Mouse (Mus musculus) embryonic facial prominence, embryonic 15.5 days (tissue): ENCODE measurements around the gene Tbc1d15. TPM values are rescaled to one million over a fixed set of nuclear protein-coding genes. Genes with fewer than 3 reads are reported as not detected.

Source experiments
- ATAC-seq: fragments of 200-750 bp; cut with Nextera tagmentation; 2 replicates; pipeline ENCODE4 v1.8.0; 2017; ENCODE audit warnings: low read depth, moderate TSS enrichment; ENCODE audit not compliant: insufficient number of reproducible peaks, low FRiP score, low TSS enrichment
- H3K27ac ChIP-seq: fragments of 300-500 bp; sonication (generic); replicated peaks from 2 replicates; pipeline ENCODE4 v1.5.1; 2015; ENCODE audit warnings: mild to moderate bottlenecking, inconsistent platforms
- H3K27me3 ChIP-seq: fragments of 300-500 bp; sonication (generic); 2 replicates; pipeline ENCODE4 v1.6.1; 2015; ENCODE audit warnings: inconsistent platforms
- H3K36me3 ChIP-seq: fragments of 300-500 bp; sonication (generic); 2 replicates; pipeline ENCODE4 v1.6.1; 2015; ENCODE audit warnings: mild to moderate bottlenecking, inconsistent platforms
- H3K4me1 ChIP-seq: fragments of 300-500 bp; sonication (generic); 2 replicates; pipeline ENCODE4 v1.6.1; 2015; ENCODE audit warnings: inconsistent platforms
- H3K4me2 ChIP-seq: fragments of 300-500 bp; sonication (generic); replicated peaks from 2 replicates; pipeline ENCODE4 v1.6.1; 2015; ENCODE audit warnings: mild to moderate bottlenecking, inconsistent platforms
- H3K4me3 ChIP-seq: fragments of 300-500 bp; sonication (generic); replicated peaks from 2 replicates; pipeline ENCODE4 v1.5.1; 2015; ENCODE audit warnings: mild to moderate bottlenecking, inconsistent platforms
- H3K9ac ChIP-seq: fragments of 300-500 bp; sonication (generic); 2 replicates; pipeline ENCODE4 v1.6.1; 2015; ENCODE audit warnings: inconsistent platforms
- H3K9me3 ChIP-seq: fragments of 300-500 bp; sonication (generic); replicated peaks from 2 replicates; pipeline ENCODE4 v1.6.1; 2016; ENCODE audit warnings: inconsistent platforms
- WGBS: fragments of 180-500 bp; shearing (Covaris S2); methylation state at CpG from one replicate; pipeline ENCODE4 v1.1.7; 2015; 5-methylcytosine and 5-hydroxymethylcytosine counted together
- polyA plus RNA-seq: library from polyadenylated mRNA; unstranded; fragments of >200 nt; fragmentation: Nextera tagmentation; extraction: Ambion mirVana; gene quantifications from 2 replicates; pipeline ENCODE4 v1.2.1, GENCODE M21; 2015

The Tbc1d15 gene
- 55.8 and 56.2 TPM in 2 replicates for polyA plus RNA-seq

GRCm38 (mm10) chr10:115251088-115251934 lies at the start of gene Tbc1d15:
Gene Tbc1d15, minus strand, starts transcription at chr10:115251467.
- Histone ChIP-seq H3K9ac (peak within 1 kb of the TSS; percentile 77), H3K4me1 (peaks cover 25% of the 10 kb centered on the region), H3K36me3 (no peaks in the 10 kb centered on the region), H3K27ac (peak within 1 kb of the TSS; percentile 75), H3K9me3 (no peaks in the 10 kb centered on the region), H3K27me3 (no peaks in the 10 kb centered on the region), H3K4me3 (peak within 1 kb of the TSS; percentile 99), H3K4me2 (peak within 1 kb of the TSS; percentile 70)
- WGBS, result under 1% methylated on average over 67 of the region's 67 CpGs
- ATAC-seq, result peak; percentile 97

GRCm38 (mm10) chr10:115298683-115299082 lies 47.4 kb upstream of the Tbc1d15 start:
- Histone ChIP-seq H3K36me3 (peaks cover 40% of the 10 kb centered on the region), H3K4me2 (no peak overlapping the region), H3K4me1 (no peaks in the 10 kb centered on the region), H3K27me3 (no peaks in the 10 kb centered on the region), H3K9ac (no peak overlapping the region), H3K9me3 (no peaks in the 10 kb centered on the region), H3K27ac (no peak overlapping the region), H3K4me3 (no peak overlapping the region)
- no peak for ATAC-seq
- 85% methylated on average over 4 of the region's 4 CpGs for WGBS

GRCm38 (mm10) chr10:115297582-115297981 lies 46.3 kb upstream of the Tbc1d15 start:
- H3K9ac ChIP-seq, result no peak overlapping the region
- WGBS, result 95% methylated on average over 5 of the region's 5 CpGs
- H3K36me3 ChIP-seq, result peaks cover 50% of the 10 kb centered on the region
- no peak overlapping the region for H3K4me3 ChIP-seq
- H3K9me3 ChIP-seq, result no peaks in the 10 kb centered on the region
- ATAC-seq, result no peak
- no peaks in the 10 kb centered on the region for H3K4me1 ChIP-seq
- H3K27ac ChIP-seq, result no peak overlapping the region
- H3K4me2 ChIP-seq, result no peak overlapping the region
- H3K27me3 ChIP-seq, result no peaks in the 10 kb centered on the region

- Histone ChIP-seq H3K4me1 (no peaks in the 10 kb centered on the region), H3K27me3 (no peaks in the 10 kb centered on the region), H3K36me3 (peaks cover 61% of the 10 kb centered on the region), H3K4me3 (no peak overlapping the region), H3K9me3 (no peaks in the 10 kb centered on the region), H3K4me2 (no peak overlapping the region), H3K9ac (no peak overlapping the region), H3K27ac (no peak overlapping the region)
- WGBS, result 75% methylated on average over 9 of the region's 9 CpGs
- no peak for ATAC-seq
Observed at GRCm38 (mm10) chr10:115296401-115296935, 45.2 kb upstream of the Tbc1d15 start.

GRCm38 (mm10) chr10:115295162-115295561 lies 43.9 kb upstream of the Tbc1d15 start:
- no peak overlapping the region for H3K4me2 ChIP-seq
- WGBS, result 98% methylated on average over 3 of the region's 3 CpGs
- no peaks in the 10 kb centered on the region for H3K27me3 ChIP-seq
- no peak overlapping the region for H3K4me3 ChIP-seq
- H3K36me3 ChIP-seq, result peaks cover 61% of the 10 kb centered on the region
- H3K27ac ChIP-seq, result no peak overlapping the region
- H3K9ac ChIP-seq, result no peak overlapping the region
- no peak for ATAC-seq
- no peaks in the 10 kb centered on the region for H3K4me1 ChIP-seq
- no peaks in the 10 kb centered on the region for H3K9me3 ChIP-seq

- Histone ChIP-seq H3K36me3 (peaks cover 56% of the 10 kb centered on the region), H3K4me1 (no peaks in the 10 kb centered on the region), H3K4me2 (no peak overlapping the region), H3K4me3 (no peak overlapping the region), H3K27me3 (no peaks in the 10 kb centered on the region), H3K9ac (no peak overlapping the region), H3K27ac (no peak overlapping the region), H3K9me3 (no peaks in the 10 kb centered on the region)
- WGBS, result 93% methylated on average over 7 of the region's 7 CpGs
- ATAC-seq, result no peak
Observed at GRCm38 (mm10) chr10:115294715-115295114, 43.4 kb upstream of the Tbc1d15 start.

GRCm38 (mm10) chr10:115293946-115294345 lies 42.7 kb upstream of the Tbc1d15 start:
- 94% methylated on average over 7 of the region's 7 CpGs for WGBS
- no peak for ATAC-seq
- Histone ChIP-seq H3K36me3 (peaks cover 58% of the 10 kb centered on the region), H3K4me2 (no peak overlapping the region), H3K27me3 (no peaks in the 10 kb centered on the region), H3K4me3 (no peak overlapping the region), H3K9ac (no peak overlapping the region), H3K27ac (no peak overlapping the region), H3K4me1 (no peaks in the 10 kb centered on the region), H3K9me3 (no peaks in the 10 kb centered on the region)

- 94% methylated on average over 9 of the region's 9 CpGs for WGBS
- Histone ChIP-seq H3K36me3 (peaks cover 66% of the 10 kb centered on the region), H3K9me3 (no peaks in the 10 kb centered on the region), H3K4me3 (no peak overlapping the region), H3K27ac (no peak overlapping the region), H3K4me1 (no peaks in the 10 kb centered on the region), H3K9ac (no peak overlapping the region), H3K27me3 (no peaks in the 10 kb centered on the region), H3K4me2 (no peak overlapping the region)
- no peak for ATAC-seq
Observed at GRCm38 (mm10) chr10:115290671-115291070, 39.4 kb upstream of the Tbc1d15 start.

GRCm38 (mm10) chr10:115288856-115289255 lies 37.6 kb upstream of the Tbc1d15 start:
- H3K9me3 ChIP-seq, result no peaks in the 10 kb centered on the region
- H3K9ac ChIP-seq, result no peak overlapping the region
- H3K4me2 ChIP-seq, result no peak overlapping the region
- no peak for ATAC-seq
- H3K27me3 ChIP-seq, result no peaks in the 10 kb centered on the region
- H3K36me3 ChIP-seq, result peaks cover 55% of the 10 kb centered on the region
- no peak overlapping the region for H3K27ac ChIP-seq
- WGBS, result 92% methylated on average over 8 of the region's 8 CpGs
- H3K4me3 ChIP-seq, result no peak overlapping the region
- H3K4me1 ChIP-seq, result no peaks in the 10 kb centered on the region

- Histone ChIP-seq H3K36me3 (peaks cover 21% of the 10 kb centered on the region), H3K9me3 (no peaks in the 10 kb centered on the region), H3K27me3 (no peaks in the 10 kb centered on the region), H3K4me3 (no peak overlapping the region), H3K27ac (no peak overlapping the region), H3K4me2 (no peak overlapping the region), H3K9ac (no peak overlapping the region), H3K4me1 (no peaks in the 10 kb centered on the region)
- ATAC-seq, result no peak
- WGBS, result 74% methylated on average over 10 of the region's 10 CpGs
Observed at GRCm38 (mm10) chr10:115284170-115284569, 32.9 kb upstream of the Tbc1d15 start.

GRCm38 (mm10) chr10:115281381-115281780 lies 30.1 kb upstream of the Tbc1d15 start:
- no peak overlapping the region for H3K27ac ChIP-seq
- H3K27me3 ChIP-seq, result no peaks in the 10 kb centered on the region
- no peak for ATAC-seq
- no peaks in the 10 kb centered on the region for H3K9me3 ChIP-seq
- H3K4me2 ChIP-seq, result no peak overlapping the region
- no peak overlapping the region for H3K4me3 ChIP-seq
- H3K9ac ChIP-seq, result no peak overlapping the region
- no peaks in the 10 kb centered on the region for H3K4me1 ChIP-seq
- peaks cover 3% of the 10 kb centered on the region; the same call in 1 of the 2 replicates for H3K36me3 ChIP-seq
- WGBS, result 85% methylated on average over 10 of the region's 10 CpGs
